Mouse (Mus musculus) left cerebral cortex, postnatal 10 days (tissue): Measurements from ENCODE around the gene Zfp646. TPM values are rescaled to one million over a fixed set of nuclear protein-coding genes. Genes with fewer than 3 reads are reported as not detected.
"Not testable (repeated sequence)": the region's sequence is repeated elsewhere in the genome, so short reads cannot be mapped to it uniquely, and the experiment has no call there.

Experiments used
- DNase-seq, 2 experiments: peaks; one replicate each; pipeline ENCODE4 v3.0.0; 2021 to 2022; ENCODE audit warnings: low spot score in 2 of 2, mixed read lengths in 1 of 2; ENCODE audit errors: extremely low spot score in 1 of 2
- intact Hi-C: fragments of 180-260 bp; cut with DNase I; formaldehyde crosslinking; loops from one replicate; pipeline ENCODE4 v1.15.1; 2025
- total RNA-seq, 2 experiments: library from RNA; stranded (reverse); gene quantifications; 2 replicates each; pipeline ENCODE4 v1.2.3; 2021

The Zfp646 gene
- total RNA-seq, 2 experiments from 2014 or later = 24.7 to 24.8 TPM

- DNase-seq = peak; percentile 89 to 94
- intact Hi-C loops = no loop called here
Observed at GRCm38 (mm10) chr7:127876467-127877348, 687 bp downstream of the Zfp646 start, which contains the start of gene Zfp668. Gene Zfp668 (minus strand): TSS chr7:127876828.

GRCm38 (mm10) chr7:127879301-127879700, 3.3 kb downstream of the Zfp646 start:
- intact Hi-C loops = no loop called here

GRCm38 (mm10) chr7:127880431-127880830, 4.4 kb downstream of the Zfp646 start:
- intact Hi-C loops = no loop called here
- DNase-seq = no peak

More at GRCm38 (mm10) chr7:127879301-127879700, 3.3 kb downstream of the Zfp646 start:
- no peak for DNase-seq

GRCm38 (mm10) chr7:127885951-127886350, 9.9 kb downstream of the Zfp646 start:
- intact Hi-C loops = no loop called here
- peak in 1 of 2 experiments; percentile 58 for DNase-seq

GRCm38 (mm10) chr7:127886551-127886950, 10.5 kb downstream of the Zfp646 start:
- no peak for DNase-seq
- intact Hi-C loops = no loop called here

- intact Hi-C loops = no loop called here
- DNase-seq = no peak
Observed at GRCm38 (mm10) chr7:127887191-127887590, 11.2 kb downstream of the Zfp646 start.

- intact Hi-C loops = no loop called here
Observed at GRCm38 (mm10) chr7:127887781-127888180, 11.8 kb downstream of the Zfp646 start.

GRCm38 (mm10) chr7:127888821-127889220, 12.8 kb downstream of the Zfp646 start:
- no peak for DNase-seq
- intact Hi-C loops = no loop called here

More at GRCm38 (mm10) chr7:127887781-127888180, 11.8 kb downstream of the Zfp646 start:
- no peak for DNase-seq

- DNase-seq = no peak
- intact Hi-C loops = no loop called here
Observed at GRCm38 (mm10) chr7:127890798-127891197, 14.8 kb downstream of the Zfp646 start, which contains the start of gene Prss53. Gene Prss53 (minus strand): TSS chr7:127890970.

GRCm38 (mm10) chr7:127894480-127894879, 18.5 kb downstream of the Zfp646 start:
- no peak for DNase-seq
- intact Hi-C loops = no loop called here

GRCm38 (mm10) chr7:127895442-127895841, 19.4 kb downstream of the Zfp646 start, which contains the start of the genes Gm21974 and Vkorc1:
Gene Gm21974 (minus strand): TSS chr7:127895454.
Gene Vkorc1 (minus strand): TSS chr7:127895617.
- DNase-seq = peak; percentile 95 to 96
- intact Hi-C loops = no loop called here

GRCm38 (mm10) chr7:127895891-127896290, 19.9 kb downstream of the Zfp646 start:
- intact Hi-C loops, DNase-seq: not testable (repeated sequence)

- intact Hi-C loops = no loop called here
- DNase-seq = peak in 1 of 2 experiments; percentile 79
Observed at GRCm38 (mm10) chr7:127896384-127896783, 20.4 kb downstream of the Zfp646 start.

GRCm38 (mm10) chr7:127897542-127897941, 21.5 kb downstream of the Zfp646 start:
- DNase-seq = no peak
- intact Hi-C loops = no loop called here

GRCm38 (mm10) chr7:127898179-127898956, 22.3 kb downstream of the Zfp646 start:
- intact Hi-C loops = no loop called here
- DNase-seq = no peak

- no peak for DNase-seq
- intact Hi-C loops = no loop called here
Observed at GRCm38 (mm10) chr7:127899997-127900396, 24.0 kb downstream of the Zfp646 start.

- no peak for DNase-seq
- intact Hi-C loops = no loop called here
Observed at GRCm38 (mm10) chr7:127901772-127902171, 25.8 kb downstream of the Zfp646 start.

GRCm38 (mm10) chr7:127903971-127904796, 28.2 kb downstream of the Zfp646 start, which contains the start of gene Bckdk:
Gene Bckdk (plus strand): TSS chr7:127904082.
- intact Hi-C loops = no loop called here
- peak; percentile 75 to 92 for DNase-seq
